Mouse (Mus musculus): ENCODE data around the gene Lekr1.

Lekr1 gene

DNA sequence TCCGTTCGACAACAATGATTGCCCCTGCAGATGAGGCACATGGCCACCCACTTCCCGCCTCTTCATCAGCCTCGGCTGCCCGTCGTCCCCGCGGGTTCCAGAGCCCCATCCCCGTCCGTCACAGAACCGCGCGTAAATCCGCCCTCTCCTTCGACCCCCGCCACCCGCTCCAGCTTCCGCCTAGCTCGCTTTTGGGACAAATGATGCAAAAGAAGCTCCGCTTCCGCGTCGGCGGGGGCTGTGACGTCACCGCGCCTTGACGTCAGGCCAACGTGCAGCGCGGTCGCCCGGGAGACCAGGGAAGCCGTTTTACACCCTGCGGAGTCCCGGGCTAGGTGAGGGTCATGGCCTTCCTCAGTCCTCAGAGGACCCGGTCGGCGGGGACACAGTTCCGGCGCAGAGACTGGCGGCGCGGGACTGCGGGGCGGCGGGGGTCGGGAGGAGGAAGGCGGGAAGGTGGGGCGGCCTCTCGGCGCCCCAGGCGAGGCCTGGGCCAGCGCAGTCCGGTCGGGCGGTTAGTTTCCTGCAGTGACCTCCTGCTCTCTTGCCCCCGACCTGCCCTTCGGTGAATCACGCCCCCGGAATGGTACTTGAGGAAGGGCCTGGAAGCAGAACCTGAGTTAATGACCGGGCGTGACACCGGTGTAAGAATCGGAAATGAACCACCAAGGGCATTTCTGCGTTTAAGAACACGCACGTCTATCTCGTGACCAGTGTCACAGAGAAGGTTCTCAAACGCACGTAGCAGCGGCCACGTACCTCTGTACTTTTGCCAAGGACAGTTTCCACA lies at the start of gene Lekr1:
TSS of gene Lekr1 (plus strand) at position 252 of the 790 bp plus-strand sequence.
- in situ Hi-C loops (cut with MboI; ENCODE audit: unreplicated experiment in 2 of 2) = loop anchor here (10.0 to 25.0 kb wide), 2 partner anchors 131 to 1921 kb away; partner anchors contain the start of gene Mfsd1 (in 1 of the 2)

DNA sequence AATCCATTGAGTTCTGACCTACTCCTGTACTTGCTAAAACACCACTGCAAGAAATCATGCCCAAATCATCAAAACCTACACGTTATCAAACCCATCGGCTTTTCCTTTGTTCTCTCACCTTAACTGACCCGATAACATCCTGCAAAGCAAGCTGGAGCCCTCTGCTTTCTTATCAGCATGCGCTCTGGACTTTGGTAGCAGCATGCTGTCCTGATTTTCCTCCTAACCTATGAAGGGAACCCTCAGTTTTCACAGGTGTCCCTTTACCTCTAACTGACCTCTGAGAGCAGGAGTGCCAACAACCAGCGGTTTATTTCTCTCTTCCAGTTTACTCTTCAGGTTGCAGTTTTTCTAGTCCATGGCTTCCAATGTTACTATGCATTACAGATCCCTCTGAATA lies 48.5 kb upstream of the Lekr1 start:
- in situ Hi-C loops (cut with MboI; ENCODE audit: unreplicated experiment in 2 of 2) = no loop called here

DNA sequence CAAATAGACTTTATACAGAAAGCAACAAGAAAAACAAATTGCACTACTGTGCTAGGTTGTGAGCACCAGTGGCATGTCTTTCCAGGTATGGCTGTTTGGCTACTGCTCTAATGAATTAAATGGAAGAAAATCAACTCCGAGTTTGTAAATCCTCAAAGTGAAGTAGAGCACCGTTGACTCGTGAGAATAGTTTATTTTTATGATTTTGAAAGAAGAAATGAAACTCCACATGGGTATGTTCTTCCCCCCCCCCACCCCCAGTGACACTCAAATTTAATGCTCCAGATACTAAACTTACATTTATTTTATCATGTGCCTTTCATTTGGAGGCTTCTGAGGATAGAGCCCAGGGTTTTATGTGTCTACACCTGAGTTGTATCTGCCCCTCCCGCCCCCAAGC lies 46.7 kb upstream of the Lekr1 start:
- in situ Hi-C loops (cut with MboI; ENCODE audit: unreplicated experiment in 2 of 2) = no loop called here

DNA sequence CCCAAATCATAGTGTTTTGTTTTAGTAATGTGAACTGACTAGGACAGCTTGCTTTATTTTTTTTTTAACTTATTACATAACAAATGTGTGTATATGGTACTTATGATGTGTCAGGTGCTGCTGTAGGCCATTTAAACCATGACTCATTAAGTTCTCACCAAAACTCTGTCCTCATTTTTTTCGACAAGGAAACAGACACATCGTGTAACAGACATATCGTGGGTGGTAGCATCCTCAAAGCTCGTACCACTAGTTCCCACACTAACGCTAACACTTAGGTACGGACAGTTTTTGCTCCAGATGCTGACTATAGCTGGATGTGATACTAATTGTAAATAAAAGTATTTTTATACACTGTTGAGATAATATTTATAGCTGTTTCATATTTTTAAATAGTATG lies 43.0 kb upstream of the Lekr1 start:
- in situ Hi-C loops (cut with MboI; ENCODE audit: unreplicated experiment in 2 of 2) = no loop called here

DNA sequence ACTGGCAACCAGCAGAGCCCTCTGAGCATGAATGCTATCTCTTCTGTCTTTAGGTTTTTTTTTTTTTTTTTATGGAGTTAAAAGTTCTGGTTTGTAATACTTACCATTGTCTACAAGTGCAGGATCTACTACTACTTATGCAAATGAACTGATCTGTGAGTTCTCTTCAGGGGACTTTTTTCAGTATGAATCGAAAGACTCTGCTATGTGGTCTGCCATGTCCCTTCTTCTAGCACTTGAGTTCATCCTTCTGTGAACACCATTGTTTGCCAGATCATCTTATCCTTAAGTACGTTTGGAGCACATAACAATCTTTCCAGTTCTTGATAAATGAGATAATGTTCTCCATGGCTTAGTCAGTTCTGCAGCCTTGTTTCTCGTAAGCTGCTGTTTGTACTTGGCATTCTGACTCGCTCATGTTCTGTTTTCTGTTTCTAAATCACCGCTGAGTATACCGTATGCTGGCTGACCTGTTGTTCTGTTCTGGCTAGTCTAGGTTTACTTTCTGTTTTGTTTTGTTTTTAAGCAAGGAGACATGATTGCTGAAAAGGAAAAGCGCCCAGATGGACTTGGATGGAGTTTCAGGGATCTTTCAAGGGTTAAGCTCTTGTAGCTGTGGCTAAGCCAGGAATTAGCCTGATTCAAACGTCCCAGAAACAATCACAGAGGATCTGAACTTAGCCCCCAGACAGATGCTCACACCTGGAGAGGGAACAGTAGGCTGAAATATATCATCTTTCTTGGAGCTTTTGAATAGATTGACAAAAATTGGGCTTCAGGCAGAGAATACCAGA lies 40.3 kb upstream of the Lekr1 start:
- in situ Hi-C loops (cut with MboI; ENCODE audit: unreplicated experiment in 2 of 2) = no loop called here

DNA sequence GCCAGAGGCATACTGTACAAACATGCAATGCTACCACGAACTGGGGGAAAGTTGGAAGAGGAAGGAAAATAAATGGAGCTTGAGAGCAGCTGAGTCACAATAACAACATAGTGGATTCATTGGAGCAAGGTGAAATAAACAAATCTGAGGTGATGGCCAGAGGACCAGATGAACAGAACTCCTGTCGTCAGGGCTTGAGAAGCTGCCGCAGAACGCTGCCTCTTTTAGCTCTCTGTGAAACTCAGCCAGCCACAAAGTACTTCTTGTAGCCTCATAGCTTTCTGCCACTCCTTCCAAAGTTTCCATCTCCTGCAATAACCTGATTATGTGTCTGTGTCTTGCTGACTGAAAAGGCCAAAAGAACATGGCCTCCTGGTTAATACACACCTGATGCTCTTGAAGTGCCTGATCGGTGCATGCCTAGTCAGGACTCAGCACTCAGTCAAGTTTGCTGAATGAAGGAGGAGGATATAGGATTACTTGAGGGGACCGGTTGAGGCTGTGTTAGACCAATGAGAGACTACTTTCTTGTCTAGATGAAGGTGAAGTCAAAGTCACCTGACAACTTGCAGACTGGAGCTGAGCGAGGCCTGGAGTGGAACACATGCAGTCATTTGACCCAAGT lies 39.6 kb upstream of the Lekr1 start:
- in situ Hi-C loops (cut with MboI; ENCODE audit: unreplicated experiment in 2 of 2) = no loop called here

DNA sequence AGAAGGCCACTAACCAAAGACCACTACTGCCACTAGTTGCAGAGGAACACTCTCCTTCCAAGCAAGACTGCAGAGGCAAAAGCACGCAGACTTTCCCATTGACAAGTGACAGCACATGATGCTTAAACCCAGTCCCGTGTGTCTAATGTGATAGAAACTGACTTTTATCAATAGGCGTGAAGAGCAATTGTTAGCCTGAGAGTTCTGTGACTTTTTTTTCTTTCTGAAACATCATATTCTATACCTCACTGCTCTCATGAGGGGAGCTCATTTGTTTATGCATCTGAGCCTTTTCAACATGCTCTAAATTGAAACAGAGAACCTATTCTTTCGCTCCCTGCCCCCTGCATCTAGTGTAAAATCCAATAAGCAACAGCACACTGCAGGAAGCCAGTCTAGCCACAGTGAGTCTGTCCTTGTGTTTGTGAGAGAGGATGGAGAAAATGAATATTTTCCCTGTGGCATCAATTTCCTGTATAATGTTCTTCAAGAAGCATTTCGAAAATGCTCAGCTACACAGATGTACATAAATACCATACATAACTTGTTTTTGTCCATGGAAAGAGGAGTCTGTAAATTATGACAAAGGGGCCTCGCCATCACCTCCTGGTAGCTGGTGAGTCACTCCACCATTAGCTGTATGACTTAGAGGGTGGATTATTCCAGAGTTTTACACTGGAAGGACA lies 38.9 kb upstream of the Lekr1 start:
- in situ Hi-C loops (cut with MboI; ENCODE audit: unreplicated experiment in 2 of 2) = no loop called here

DNA sequence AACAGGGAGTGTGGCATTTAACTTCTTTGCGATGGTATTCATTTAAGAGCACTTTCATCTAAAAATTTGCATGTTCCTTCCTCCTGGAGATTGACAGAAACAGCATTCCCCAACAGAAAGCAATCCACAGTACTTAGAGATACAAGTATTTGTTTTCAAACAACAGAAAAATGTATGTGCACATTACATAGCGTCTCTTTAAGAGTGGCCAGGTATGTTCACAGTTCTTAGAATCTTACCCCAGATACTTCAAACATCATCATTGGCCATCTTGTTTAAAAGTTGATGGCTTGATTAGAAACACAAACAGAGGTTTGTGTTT lies 38.4 kb upstream of the Lekr1 start:
- in situ Hi-C loops (cut with MboI; ENCODE audit: unreplicated experiment in 2 of 2) = no loop called here

DNA sequence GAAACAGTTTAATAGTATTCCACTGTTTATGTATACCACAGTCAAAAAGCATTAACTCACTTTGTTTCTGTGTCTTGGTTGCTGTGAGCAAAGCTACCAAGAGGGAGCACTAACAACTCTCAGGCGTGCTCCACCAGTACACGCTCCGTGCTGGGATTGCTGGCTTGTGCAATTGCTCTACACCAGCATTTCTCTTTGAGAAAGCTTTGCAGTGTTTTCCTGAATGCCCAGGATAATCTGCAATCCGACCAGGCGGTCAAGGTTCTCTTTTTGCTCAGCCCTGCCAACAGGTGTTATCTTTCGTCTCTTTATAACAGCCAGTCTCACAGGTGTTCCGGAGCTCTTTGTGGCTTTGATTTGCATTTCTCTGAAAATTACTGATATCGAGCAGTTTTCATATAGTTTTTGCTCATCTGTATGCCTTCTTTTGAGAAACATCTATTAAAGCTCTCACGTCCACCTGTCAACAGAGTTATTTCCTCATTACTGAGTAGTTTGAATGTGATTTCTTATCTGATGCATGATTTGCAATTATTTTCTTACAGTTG lies 36.4 kb upstream of the Lekr1 start:
- in situ Hi-C loops (cut with MboI; ENCODE audit: unreplicated experiment in 2 of 2) = no loop called here

DNA sequence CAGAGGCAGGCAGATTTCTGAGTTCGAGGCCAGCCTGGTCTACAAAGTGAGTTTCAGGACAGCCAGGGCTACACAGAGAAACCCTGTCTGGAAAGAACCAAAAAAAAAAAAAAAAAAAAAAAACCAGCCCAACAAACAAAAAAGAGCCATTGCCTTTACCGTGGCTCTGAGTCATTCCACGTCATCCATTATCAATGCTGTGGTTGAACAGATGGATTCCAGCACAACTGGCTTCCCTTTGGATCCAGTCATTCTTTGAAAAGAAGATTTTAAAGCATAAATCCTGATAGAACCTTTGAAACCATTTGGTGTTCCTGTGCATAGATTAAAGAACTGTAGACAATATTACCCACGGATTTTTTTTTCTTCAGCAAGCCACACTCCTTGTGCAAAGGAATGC lies 32.4 kb upstream of the Lekr1 start:
- in situ Hi-C loops (cut with MboI; ENCODE audit: unreplicated experiment in 2 of 2) = no loop called here

DNA sequence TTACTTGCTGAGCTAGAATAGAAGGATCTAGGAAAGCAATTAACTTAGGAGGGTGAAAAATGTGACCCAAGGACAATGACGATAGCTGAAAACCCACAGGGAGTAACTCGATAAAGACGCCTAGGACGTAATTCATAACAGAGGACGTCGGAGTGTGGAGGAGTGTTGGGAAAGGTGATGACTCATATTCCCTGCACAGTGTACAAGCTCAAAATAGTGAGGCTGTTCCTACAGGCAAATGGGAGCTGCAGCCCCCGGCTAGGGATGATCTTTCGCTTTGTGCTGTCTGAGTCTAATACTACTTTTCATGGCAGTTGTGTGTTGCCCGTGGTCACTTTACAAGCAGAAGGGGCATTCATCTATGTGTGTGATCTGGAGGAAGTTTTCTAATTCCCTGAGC lies 30.0 kb upstream of the Lekr1 start:
- in situ Hi-C loops (cut with MboI; ENCODE audit: unreplicated experiment in 2 of 2) = no loop called here

DNA sequence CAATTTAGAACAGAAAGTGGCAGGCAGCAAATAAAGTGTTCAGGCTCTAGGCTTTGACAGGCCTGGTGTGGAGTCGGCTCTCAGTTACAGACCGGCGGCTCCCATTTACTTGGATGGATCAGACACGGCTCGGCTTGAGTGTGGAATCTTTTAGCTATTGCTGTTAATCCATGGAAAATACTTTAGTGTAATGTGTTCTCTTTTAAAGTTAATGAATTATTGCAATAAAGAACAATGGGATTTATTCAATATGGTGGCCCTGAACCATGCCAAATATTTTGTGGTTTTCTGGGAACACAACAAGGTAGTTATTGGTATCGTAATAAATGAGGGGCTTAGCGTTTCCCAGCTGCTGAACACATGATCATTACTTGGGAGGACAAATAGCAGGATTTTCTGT lies 28.7 kb upstream of the Lekr1 start:
- in situ Hi-C loops (cut with MboI; ENCODE audit: unreplicated experiment in 2 of 2) = no loop called here

DNA sequence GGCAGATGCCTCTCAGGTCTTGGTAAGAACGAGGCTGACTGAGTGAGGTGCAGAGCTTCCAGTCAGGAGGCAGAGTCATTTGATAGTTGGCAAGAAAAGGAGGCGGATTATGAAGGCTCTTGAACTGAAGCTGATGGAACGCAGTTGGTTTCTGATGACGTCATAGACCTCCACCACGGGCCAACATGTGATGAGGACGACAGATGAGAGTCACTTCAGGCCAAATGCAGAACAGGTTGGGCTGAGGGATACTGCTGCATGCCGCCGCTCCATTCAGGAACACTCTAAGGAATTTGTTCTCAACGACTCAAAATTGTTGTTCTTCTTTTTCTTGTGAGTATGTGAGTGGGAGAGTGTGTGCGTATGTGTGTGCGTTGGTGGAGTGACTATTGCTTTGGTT lies 27.1 kb upstream of the Lekr1 start:
- in situ Hi-C loops (cut with MboI; ENCODE audit: unreplicated experiment in 2 of 2) = no loop called here

DNA sequence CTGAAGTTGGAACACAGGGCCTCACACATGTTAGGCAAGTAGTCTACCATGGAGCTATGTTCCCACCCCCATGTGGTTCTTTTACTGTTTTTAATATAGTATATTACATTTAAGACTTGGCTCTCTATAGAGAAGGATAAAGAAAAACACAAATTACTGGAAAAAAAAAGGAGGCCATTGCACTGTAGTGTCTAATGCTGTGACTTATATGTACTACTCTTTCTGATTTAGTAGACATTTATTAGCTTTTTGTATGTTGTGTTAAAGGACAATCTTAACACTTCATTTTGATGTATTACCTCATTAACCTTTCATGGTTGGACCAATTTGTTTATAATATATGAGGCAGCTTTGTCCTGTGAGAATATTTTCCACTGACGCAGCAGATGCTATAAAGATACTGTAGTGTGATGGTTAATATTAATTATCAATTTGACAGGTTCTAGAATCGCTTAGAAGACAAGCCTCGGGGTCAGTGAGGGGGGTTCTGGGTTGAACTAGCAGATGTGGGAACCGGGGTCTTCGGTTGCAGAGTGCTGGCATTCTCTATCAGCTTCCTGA lies 26.5 kb upstream of the Lekr1 start:
- in situ Hi-C loops (cut with MboI; ENCODE audit: unreplicated experiment in 2 of 2) = no loop called here

DNA sequence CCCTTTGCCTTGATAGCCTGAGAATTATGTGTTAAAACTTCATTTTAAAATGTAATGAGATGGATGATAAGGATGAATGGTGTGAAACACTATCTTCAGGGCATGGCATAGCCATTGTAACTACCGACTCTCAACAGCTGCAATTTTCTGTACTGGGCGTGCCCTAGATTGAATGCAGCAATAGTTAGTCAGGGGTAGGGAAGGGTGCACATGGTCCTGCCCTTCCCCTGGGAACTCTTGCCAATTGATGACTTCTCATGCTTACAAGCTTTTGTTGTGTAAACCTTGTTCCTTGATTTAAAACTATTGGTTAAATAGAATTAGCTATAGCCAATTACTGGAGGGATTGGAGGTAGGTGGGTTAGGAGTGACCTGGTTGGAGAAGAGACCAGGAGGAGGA lies 23.1 kb upstream of the Lekr1 start:
- in situ Hi-C loops (cut with MboI; ENCODE audit: unreplicated experiment in 2 of 2) = no loop called here

DNA sequence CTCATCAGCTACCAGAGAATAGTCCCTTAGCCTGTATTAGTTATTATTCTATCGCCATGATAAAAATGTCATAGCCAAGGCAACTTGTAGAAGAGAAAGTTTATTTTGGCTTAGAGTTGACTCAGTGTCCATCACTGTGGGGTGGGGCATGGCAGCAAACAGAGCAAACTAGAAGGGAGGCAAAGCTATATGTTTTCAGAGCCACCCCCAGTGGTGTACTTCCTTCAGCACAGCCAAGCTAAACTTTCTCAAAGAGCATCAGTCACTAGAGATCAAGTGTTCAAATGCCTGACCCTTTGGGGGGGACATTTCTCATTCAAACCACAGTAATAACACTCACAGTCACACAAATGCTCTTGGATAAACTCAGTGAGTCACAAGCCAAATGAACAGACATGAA lies 22.4 kb upstream of the Lekr1 start:
- in situ Hi-C loops (cut with MboI; ENCODE audit: unreplicated experiment in 2 of 2) = no loop called here

DNA sequence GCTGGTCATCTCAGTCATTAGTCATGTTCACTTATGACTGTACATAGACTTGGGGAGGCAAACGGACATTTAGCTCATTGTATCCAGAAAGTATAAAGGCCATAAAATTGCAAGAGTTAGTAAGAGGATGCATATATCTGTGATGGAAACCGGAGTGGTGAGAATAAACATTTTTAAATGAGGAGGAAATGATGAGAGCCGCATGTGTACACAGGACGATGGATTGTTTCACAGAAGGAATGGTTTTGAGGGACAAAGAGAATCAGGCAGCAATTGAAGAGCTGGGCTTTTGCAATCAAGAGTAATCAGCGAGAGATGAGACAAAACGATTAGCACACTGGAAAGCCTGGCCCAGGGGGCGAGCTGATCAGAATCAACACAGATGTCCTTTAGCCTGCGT lies 18.4 kb upstream of the Lekr1 start:
- in situ Hi-C loops (cut with MboI; ENCODE audit: unreplicated experiment in 2 of 2) = no loop called here

DNA sequence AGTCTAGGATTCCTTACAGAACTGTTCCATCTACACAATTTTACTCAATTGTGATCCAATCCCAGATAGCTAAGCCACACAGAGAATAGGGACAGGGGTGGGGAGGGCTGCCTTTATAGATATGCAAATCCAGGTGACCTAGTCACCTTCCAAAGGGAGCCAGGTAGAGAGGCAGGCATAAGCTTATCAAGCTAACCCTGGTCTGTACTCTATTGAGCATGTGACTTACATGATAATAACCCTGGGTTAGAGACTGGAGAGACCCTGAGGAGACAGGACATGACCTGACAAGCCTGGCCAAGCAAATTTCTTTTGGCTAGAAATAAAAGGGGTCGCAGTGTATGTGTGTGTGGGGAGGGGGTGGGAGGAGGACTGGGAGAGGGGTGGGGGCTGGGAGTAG lies 17.1 kb upstream of the Lekr1 start:
- in situ Hi-C loops (cut with MboI; ENCODE audit: unreplicated experiment in 2 of 2) = no loop called here

DNA sequence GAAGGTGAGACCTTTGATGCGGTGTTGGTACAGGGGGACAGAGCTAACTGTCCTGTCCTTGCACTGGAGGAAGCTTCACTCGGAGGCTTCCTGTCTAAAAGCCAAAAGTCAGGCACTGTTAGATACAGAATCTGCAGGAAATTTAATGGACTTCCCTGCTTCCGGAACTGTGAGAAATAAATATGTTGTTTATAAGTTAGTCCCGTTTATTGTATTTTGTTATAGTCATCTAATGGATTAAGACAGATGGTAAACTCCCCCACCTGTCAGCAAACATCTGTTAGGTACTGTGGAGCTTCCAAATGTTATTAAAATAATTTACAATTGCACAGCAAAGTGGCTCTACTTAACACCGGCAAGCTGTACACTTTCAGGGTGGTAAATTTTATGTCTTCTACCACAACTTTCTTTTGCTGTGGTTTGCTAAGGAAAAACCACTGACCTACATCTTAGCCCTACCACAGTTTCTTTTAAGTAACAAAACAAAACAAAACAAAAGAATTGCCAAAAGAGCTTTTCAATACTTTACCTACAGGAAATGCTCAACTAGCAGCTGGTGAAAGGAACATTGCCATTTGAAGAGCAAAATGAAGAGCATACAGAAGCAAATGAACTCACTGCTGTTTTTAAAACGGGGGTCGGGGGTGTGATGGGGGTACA lies 15.7 kb upstream of the Lekr1 start:
- in situ Hi-C loops (cut with MboI; ENCODE audit: unreplicated experiment in 2 of 2) = loop anchor here in 1 of 2 experiments (25.0 kb wide), 1 partner anchor 1937 kb away; the partner anchor contains the start of gene Mfsd1
